Mouse (Mus musculus): ENCODE results near the gene Proca1.

Gene Proca1

GRCm38 (mm10) chr11:78193113-78193512, at the start of gene Proca1:
Proca1 (plus strand) TSS chr11:78193392.
- no peak for DNase-seq (ENCODE audit: low read depth, low spot score)

GRCm38 (mm10) chr11:78143520-78143919, 49.7 kb upstream of the Proca1 start:
- DNase-seq (ENCODE audit: low read depth, low spot score) = no peak

DNA sequence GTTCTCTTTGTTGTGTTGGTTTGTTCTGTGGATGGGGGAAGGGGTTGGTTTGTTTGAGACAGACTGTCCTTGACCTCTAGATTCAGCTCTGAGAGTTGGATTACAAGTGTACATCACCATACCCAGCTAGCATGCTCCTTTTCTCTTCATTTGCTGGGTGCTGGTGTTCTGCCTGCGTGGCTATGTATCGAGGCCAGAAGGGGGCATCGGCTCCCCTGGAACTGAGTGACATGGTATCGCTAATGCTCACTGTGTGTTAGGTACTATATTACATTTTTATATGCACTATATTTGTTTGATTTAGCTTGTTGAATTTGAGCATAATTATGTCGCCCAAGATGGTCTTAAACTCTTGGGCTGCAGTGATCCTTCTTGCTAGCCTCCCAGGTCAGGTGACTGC, 47.0 kb upstream of the Proca1 start:
- DNase-seq (ENCODE audit: low read depth, low spot score) = peak; percentile 33

DNA sequence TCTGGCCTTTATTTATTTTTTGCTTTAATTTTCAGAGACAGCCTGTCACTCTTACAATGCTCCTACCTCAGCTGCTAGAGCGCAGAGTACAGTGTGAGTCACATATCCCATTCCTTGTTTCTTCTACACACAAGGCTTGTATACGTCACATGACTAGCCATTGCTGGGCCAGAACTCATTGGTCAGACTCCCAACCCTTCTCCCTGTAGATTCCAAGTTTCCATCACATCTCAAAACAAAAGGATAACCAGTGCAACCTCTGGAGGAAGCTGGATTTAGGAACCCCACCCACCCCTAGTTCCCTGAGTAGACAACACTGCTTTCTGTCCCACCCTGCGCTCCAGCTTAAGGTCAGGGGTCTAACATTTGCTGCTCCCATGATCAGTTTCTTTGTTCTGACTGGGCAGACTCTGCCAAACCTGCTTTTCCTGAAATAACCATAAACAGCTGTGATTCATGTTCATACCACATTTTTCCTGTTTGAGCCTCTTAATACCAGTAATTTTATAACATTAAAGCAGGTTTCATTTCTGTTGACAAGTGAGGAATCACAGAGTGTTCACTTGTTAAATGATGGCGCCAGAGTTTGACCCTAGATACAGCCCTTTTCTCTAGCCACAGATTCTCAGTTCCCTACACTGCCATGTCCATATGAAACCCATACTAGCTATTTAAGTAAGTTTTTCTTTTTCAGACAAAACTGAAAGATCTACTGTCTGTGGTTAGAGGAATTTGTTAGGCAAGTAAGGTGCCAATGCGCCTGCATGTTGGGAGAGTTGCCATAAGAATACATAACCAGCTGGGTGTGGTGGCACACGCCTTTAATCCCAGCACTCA, 46.3 kb upstream of the Proca1 start:
- DNase-seq (ENCODE audit: low read depth, low spot score) = no peak

DNA sequence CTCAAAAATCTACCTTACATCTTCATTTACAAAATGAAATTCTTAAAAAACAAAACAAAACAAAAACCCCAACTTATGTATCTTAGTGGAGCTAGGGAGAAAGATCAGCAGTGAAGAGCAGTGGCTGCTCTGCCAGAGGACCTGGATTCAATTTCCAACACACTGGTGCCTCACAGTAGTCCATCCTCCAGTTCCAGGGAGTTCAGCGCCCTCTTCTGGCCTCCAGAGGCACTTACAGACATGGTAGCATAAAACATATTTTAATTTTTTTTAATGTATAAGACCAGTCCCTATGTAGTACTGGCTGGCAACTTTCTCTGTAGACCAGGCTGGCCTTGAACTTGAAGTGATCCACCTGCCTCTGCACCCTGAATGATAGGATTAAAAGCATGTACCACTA, 42.0 kb upstream of the Proca1 start:
- peak; percentile 77 for DNase-seq (ENCODE audit: low read depth, low spot score)

GRCm38 (mm10) chr11:78152299-78153231, 40.6 kb upstream of the Proca1 start:
- no peak for DNase-seq (ENCODE audit: low read depth, low spot score)

DNA sequence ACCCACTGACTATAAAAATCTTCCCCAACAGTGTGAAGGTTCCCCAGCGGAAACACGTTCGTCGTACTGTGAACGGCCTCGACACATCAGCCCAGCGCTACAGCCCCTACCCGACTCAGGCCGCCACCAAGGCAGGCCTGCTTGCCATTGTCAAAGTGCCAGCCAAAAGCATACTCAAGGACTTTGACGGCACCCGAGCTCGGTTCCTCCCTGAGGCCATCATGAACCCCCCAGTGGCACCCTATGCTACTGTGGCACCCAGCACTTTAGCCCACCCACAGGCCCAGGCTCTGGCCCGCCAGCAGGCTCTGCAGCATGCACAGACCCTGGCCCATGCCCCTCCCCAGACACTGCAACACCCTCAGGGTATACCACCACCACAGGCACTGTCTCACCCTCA, 39.4 kb upstream of the Proca1 start:
- DNase-seq (ENCODE audit: low read depth, low spot score) = no peak

DNA sequence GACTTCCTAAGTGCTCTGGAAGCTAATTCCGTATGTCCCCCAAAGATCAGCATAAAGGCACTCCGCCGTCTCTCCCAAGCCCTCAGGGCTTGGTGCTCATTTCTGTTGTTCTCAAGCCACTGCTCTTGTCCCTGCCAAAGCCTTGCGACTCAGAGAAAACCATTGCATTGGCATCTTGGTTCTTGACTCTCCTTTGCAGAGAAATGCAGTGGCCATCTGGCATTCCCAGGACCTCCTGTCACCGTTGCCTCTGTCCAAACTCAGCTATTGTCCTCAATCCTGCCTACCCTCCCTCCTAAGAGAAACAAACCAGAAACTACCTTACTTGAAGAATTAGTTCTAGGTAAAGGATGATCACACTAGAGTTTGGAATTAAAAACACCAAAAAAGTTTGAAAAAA, 37.5 kb upstream of the Proca1 start:
- no peak for DNase-seq (ENCODE audit: low read depth, low spot score)

GRCm38 (mm10) chr11:78156156-78156699, 37.0 kb upstream of the Proca1 start:
- DNase-seq (ENCODE audit: low read depth, low spot score) = no peak

- DNase-seq (ENCODE audit: low read depth, low spot score) = peak; percentile 95
Measured at GRCm38 (mm10) chr11:78159096-78159495, 34.1 kb upstream of the Proca1 start.

DNA sequence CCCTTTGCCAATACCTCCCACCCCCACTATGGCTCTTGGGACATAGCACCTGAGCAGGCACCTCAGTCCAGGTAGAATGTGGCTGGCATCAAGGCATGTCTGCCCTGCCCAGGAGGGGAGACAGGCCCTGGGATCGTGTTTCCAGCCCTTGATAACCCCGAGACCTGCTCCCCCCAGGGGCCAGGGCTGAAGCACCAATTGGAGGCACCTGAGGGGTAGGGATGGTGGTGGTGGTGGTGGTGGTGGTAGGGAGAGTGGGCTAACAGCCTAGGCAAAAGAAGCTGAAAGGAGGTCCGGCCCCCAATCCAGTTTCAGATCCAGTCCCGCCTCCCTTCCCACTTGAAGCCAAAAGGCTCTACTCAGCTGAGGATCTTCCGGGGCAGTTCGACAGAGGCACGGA, 33.6 kb upstream of the Proca1 start:
- peak; percentile 34 for DNase-seq (ENCODE audit: low read depth, low spot score)

GRCm38 (mm10) chr11:78160171-78160570, 33.0 kb upstream of the Proca1 start:
- DNase-seq (ENCODE audit: low read depth, low spot score) = peak; percentile 31

DNA sequence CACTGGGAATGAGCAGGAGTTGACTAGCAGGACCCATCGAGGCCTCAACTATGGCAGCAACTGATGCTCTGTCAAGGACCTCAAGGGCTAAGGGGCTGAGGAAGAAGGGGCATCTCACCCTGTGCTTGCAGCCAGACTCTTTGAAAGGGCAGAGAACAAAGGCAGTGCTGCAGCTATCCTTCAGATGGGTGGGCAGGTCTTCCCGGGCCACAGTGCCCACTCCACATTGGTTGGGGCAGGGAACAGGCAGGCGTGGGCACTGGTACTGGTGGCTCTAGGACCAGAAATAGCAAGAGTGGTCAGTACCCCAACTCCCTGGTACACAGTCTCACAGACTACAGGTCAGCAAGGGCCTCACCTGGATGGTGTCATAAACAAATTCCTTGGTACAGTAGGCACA, 32.5 kb upstream of the Proca1 start:
- no peak for DNase-seq (ENCODE audit: low read depth, low spot score)

DNA sequence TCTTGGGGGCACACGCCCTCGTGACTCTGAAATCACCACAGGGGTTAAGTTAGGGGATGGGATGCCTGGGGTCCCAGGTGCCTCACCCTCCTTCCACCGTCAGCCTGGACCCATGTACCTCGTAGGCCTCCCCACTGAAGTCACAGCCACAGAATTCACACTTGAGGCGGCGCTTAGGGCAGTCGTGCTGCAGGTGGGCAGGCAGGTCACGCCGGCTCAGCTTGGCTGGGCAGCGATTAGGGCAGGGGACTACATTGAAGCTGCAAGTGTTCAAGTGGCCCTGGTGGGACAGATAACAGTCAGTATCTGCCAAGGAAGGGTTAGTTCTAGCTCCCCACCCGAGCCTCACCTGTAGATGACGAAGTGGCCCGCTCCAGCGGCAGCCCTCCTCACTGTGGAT, 32.0 kb upstream of the Proca1 start:
- DNase-seq (ENCODE audit: low read depth, low spot score) = no peak

DNA sequence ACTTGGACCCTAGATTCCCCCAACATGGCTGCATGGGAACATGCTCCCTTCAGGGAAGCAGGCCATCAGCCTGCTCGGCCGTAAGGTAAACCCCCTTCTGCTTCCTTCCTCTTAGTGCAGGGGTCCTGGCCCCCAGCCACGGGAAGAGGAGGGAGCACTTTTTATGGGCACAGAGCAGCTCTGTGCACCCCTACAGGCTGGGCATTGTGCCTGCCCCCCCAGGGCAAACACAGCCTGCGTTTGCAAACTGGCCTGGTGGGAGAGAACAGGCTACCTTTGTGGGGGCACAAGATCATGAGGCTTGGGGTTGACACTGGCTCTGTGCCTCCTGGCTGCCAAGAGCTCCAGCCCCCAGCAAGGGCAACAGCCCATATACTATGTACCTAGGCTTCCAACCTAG, 31.2 kb upstream of the Proca1 start:
- no peak for DNase-seq (ENCODE audit: low read depth, low spot score)

DNA sequence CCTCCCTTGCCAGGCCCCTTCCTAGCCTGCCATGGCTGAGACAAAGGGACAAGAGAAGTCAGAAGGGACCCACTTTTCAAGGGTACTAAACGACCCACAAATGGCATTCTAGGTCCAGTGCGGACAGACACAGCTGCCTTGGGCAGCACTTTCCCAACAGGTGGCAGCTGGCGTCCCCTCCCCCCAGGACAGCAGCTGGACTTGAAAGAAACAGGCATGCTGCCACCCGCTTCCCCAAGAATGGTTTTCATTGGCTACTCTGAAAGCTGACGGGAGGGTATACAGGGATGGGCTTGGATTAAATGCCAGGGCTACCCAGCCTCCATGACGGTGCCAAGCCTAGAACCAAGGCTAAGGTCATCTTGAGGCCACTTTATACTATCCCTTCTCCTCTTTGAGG, 30.7 kb upstream of the Proca1 start:
- no peak for DNase-seq (ENCODE audit: low read depth, low spot score)

GRCm38 (mm10) chr11:78163045-78163444, 30.1 kb upstream of the Proca1 start:
- no peak for DNase-seq (ENCODE audit: low read depth, low spot score)

DNA sequence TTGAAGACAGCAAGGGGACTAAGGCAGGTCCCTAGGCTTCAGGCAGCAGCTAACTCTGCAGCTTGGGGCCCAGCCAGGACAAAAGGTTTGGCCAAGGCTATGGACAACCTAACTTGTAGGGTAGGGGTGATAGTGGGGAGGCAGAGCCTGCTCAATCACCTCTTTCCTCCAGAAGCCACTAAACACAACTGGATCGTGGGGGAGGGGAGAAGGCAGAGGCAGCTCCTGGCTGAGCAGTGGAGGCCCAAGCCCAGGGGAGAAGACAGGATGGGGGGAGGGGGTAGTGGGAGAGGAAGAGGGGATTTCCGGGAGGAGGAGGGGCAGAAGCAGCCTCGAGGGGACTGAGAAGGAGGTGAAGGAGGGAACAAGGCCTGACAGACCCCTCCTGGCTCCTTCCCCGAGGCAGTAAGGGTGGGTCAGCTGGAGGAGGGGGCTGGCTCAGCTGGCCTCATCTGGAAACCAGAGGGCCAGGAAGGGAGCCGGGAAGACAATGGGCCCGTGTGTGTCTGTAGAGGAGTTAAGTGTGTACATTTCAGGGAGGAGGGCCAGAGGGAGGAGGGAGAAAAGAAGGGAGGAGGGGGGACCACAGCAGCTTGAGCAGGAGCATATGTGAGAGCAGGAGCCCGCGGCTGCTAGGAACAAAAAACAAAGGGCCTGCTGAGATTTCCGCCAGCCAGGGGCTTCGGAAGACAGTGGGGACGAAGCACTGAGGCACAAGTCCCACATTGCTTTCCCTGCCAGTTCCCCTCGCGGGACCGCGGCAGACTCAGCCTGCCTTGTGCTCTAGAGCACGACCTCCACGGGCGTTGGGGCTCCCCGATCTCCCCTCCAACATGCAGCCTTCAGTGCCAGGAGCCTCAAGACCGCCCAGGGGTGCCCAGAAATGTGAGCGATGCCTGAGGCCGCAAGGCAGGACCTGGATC, 29.2 kb upstream of the Proca1 start:
- DNase-seq (ENCODE audit: low read depth, low spot score) = peak; percentile 93

- no peak for DNase-seq (ENCODE audit: low read depth, low spot score)
Measured at GRCm38 (mm10) chr11:78164604-78164923, 28.6 kb upstream of the Proca1 start.

DNA sequence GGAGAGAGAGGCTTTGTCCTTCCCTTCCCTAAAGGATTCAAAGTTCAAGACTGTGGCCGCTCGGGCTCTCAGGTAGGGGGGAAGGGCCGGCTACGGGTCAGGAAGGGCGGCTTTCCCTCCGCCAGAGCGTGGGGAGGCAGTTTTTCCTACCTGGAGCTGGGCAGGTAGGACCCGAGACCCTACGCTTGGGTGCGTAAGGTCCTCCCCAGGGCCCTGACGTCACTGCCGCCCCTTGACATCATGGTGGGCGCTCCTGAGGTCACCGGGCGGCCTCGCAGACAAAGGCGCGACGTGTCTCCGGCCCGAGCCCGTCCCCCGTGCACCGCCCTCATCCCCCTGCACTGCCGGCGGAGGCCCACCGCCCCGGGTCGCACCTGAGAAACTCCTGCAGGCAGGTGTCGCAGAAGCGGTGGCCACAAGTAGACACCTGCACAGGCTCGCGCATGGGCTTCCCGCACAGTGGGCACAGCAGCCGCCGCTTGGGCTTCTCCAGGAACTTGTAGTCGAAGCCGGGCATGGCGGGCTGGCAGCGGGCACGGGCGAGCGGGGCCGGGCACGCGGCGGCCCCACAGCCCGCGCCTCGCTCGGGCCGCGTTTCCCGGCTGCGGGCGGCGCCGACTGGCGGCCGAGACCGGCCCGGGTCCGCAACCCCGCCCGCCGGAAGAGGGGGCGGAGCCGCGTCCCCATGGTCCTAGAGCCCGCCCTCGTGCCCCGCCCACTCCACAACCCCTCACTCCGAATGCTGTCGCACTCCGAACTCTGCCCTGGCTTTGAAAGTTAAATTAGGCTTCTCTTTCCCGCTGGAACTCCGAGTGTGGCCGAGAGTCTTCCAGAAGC, 28.1 kb upstream of the Proca1 start, which contains the start of gene Traf4:
TSS of gene Traf4 (minus strand) at position 666 of the 837 bp plus-strand sequence.
- DNase-seq (ENCODE audit: low read depth, low spot score) = peak; percentile 91

All from R1 (cell line).